Comparison of ENCODE assay signal across 29 mouse cellular contexts in the genomic region with DNA sequence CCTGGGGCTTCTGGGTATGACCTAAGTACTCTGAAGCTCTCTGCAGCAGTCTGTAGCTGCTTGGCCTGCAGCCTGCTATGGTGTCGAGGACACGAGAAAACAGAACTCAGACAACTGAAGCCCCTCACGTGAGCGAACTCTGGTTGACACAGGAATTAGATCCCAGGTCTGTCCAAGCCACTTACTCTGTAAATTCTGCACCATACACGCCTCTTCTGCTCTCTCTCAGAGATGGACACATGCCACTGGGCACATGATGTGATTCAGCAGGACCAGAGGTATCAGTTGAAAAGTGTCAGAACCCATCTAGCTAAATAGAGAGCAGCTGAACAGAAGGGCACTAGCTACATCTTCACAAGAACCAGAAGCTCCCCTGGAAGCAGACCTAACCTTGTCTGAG. TPM values are rescaled to one million over a fixed set of nuclear protein-coding genes. Genes with fewer than 3 reads are reported as not detected.
"Had no signal": no experiment of that assay in that cellular context is flagged by ENCODE, and none has a peak within 500 bp of the region (broad histone marks: within the 10 kb centered on the region; RNA-seq: fewer than 3 reads in every experiment).

No protein-coding gene starts in this region.

- ATAC-seq: forebrain, postnatal 0 days; hindbrain, postnatal 0 days; intestine, embryonic 16.5 days; liver, embryonic 12.5 days had no signal

- DNase-seq: forebrain, postnatal 0 days; gastrocnemius, postnatal 10 days; gastrocnemius, postnatal 25 days; heart, postnatal 36 days; kidney, adult 11 months; kidney, adult 2 months; kidney, adult 9 months; kidney, postnatal 14 days; kidney, postnatal 36 days; layer of hippocampus, adult 9-11 months; layer of hippocampus, postnatal 36 days; left cerebral cortex, postnatal 4 days; lung, adult 18-20 months had no signal

- H3K4me3 ChIP-seq: heart, embryonic 13.5 days; heart, embryonic 15.5 days; hindbrain, embryonic 10.5 days; hindbrain, embryonic 12.5 days; hindbrain, embryonic 15.5 days; kidney, embryonic 15.5 days; limb, embryonic 13.5 days; limb, embryonic 15.5 days; liver, embryonic 12.5 days had no signal

- H3K4me2 ChIP-seq: heart, embryonic 13.5 days; heart, embryonic 15.5 days; hindbrain, embryonic 12.5 days; hindbrain, embryonic 15.5 days; kidney, embryonic 15.5 days; limb, embryonic 13.5 days; limb, embryonic 15.5 days; liver, embryonic 12.5 days had no signal

- H3K36me3 ChIP-seq: liver, embryonic 12.5 days had no signal

- H3K9me3 ChIP-seq: heart, embryonic 13.5 days; heart, embryonic 15.5 days; hindbrain, embryonic 10.5 days; hindbrain, embryonic 12.5 days; hindbrain, embryonic 15.5 days; kidney, embryonic 15.5 days; limb, embryonic 13.5 days; limb, embryonic 15.5 days; liver, embryonic 12.5 days had no signal

- H3K9ac ChIP-seq: forebrain, postnatal 0 days; heart, embryonic 13.5 days; heart, embryonic 15.5 days; hindbrain, embryonic 12.5 days; hindbrain, embryonic 15.5 days; kidney, embryonic 15.5 days; limb, embryonic 13.5 days; limb, embryonic 15.5 days; liver, embryonic 12.5 days; liver, embryonic 14.5 days had no signal

- H3K27ac ChIP-seq: heart, embryonic 13.5 days; heart, embryonic 15.5 days; hindbrain, embryonic 10.5 days; hindbrain, embryonic 12.5 days; hindbrain, embryonic 15.5 days; hindbrain, postnatal 0 days; kidney, embryonic 15.5 days; kidney, postnatal 0 days; limb, embryonic 13.5 days; limb, embryonic 15.5 days; liver, embryonic 12.5 days; liver, embryonic 14.5 days had no signal

- H3K4me1 ChIP-seq: hindbrain, embryonic 12.5 days; liver, embryonic 12.5 days had no signal

RNA-seq across cellular contexts. Expression of a gene that starts 5.0 kb away (rescaled TPM):
- polyA plus RNA-seq: kidney, postnatal 0 days; liver, adult 2 months; liver, embryonic 14.5 days had no signal

RNA-seq across cellular contexts. Expression of a gene that starts 13.3 kb away (rescaled TPM):
- total RNA-seq: granulocyte monocyte progenitor cell, adult 5-6 weeks had no signal

RNA-seq across cellular contexts. Expression of a gene that starts 19.9 kb away (rescaled TPM):
- total RNA-seq: granulocyte monocyte progenitor cell, adult 5-6 weeks; liver, adult 2 months had no signal
- polyA plus RNA-seq: hindbrain, embryonic 10.5 days; limb, embryonic 11.5 days; liver, adult 2 months; liver, embryonic 12.5 days; liver, embryonic 14.5 days had no signal
